Mouse (Mus musculus) urinary bladder, postnatal 36 days (tissue): ENCODE measurements around the gene Gm21866.
"Not testable (repeated sequence)": the region's sequence is repeated elsewhere in the genome, so short reads cannot be mapped to it uniquely, and the experiment has no call there.

ENCODE experiments used
- DNase-seq, 2 experiments: peaks; one replicate each; pipeline ENCODE4 v3.0.0; 2022; ENCODE audit warnings: low spot score in 2 of 2, mixed read lengths in 1 of 2

Gene Gm21866

DNA sequence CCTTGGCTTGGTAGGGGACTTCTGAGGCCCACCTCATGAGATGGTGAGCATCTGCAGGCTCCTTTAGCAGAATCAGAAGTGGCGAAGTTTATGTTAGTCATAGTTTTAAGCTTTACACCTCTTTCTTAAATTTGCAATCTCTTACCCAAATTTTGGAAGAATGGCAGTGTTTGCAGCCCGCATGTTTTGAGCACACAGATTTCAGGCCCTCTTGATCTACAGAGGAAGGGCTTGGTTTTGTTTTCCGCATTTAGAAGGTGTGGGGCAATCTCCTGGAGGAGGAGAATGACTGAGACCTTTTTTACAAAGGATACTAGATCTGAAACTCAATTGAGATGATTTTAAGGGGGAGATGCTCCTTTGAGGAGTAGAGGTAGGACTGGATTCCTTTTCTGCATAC, at the start of gene Gm21866:
Gene Gm21866, minus strand, starts transcription at position 101 of the 400 bp plus-strand sequence.
- DNase-seq = not testable (repeated sequence)

DNA sequence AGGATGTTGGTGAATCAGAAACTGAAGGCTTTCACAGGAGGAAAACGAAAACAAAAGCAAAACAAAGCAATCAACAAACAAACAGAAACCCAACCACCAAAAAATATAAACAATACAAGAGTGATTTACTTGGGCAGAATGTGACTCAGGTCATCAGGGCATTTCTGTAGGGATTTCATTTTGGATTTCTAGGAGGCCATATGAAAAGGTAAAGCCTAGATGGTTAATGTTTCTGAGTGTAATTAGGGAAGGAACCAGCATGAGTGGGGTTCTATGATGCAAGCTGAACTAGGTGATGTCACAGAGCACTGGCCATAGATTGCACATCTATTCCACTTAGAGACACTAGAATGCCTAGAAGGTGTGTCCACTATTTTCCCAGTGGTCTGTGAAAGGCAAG, 28.3 kb upstream of the Gm21866 start, which contains the start of gene Gm20773:
Gene Gm20773, plus strand, starts transcription at position 301 of the 400 bp plus-strand sequence.
- DNase-seq = not testable (repeated sequence)
